Mouse (Mus musculus) embryonic facial prominence, embryonic 15.5 days (tissue): ENCODE results near the gene Nampt. TPM values are rescaled to one million over a fixed set of nuclear protein-coding genes. Genes with fewer than 3 reads are reported as not detected.

Experiments used
- polyA plus RNA-seq: library from polyadenylated mRNA; unstranded; fragments of >200 nt; fragmentation: Nextera tagmentation; extraction: Ambion mirVana; gene quantifications from 2 replicates; pipeline ENCODE4 v1.2.1, GENCODE M21; 2015

Nampt gene
- polyA plus RNA-seq, 1 experiment from 2014 or later = 23.8 TPM

Other genes with a start within 250 kb of the Nampt start
- 103 and 106 TPM in 2 replicates for gene Sypl, start 134.3 kb downstream of the Nampt start, polyA plus RNA-seq